Mouse (Mus musculus): ENCODE measurements around the gene Sec16b. TPM values are rescaled to one million over a fixed set of nuclear protein-coding genes. Genes with fewer than 3 reads are reported as not detected.

The Sec16b gene
- 0.93 and 1.2 TPM in 2 replicates for total RNA-seq (2015)
- 0.17 and 0.54 TPM in 2 replicates for total RNA-seq (2017)

- no peak for ATAC-seq (replicated peaks; ENCODE audit: poor library complexity)
Measured at GRCm38 (mm10) chr1:157506522-157506921, at the start of gene Sec16b. TSS of gene Sec16b (plus strand) at chr1:157506728.

- ATAC-seq (replicated peaks; ENCODE audit: poor library complexity) = no peak
Measured at GRCm38 (mm10) chr1:157457789-157458188, 48.7 kb upstream of the Sec16b start.

GRCm38 (mm10) chr1:157458421-157459208 lies 47.9 kb upstream of the Sec16b start, which contains the start of gene Cryzl2:
TSS of gene Cryzl2 (plus strand) at chr1:157458577.
- ATAC-seq (replicated peaks; ENCODE audit: poor library complexity) = peak; percentile 98

- no peak for ATAC-seq (replicated peaks; ENCODE audit: poor library complexity)
Measured at GRCm38 (mm10) chr1:157459904-157460303, 46.6 kb upstream of the Sec16b start.

- no peak for ATAC-seq (replicated peaks; ENCODE audit: poor library complexity)
Measured at GRCm38 (mm10) chr1:157461276-157461675, 45.3 kb upstream of the Sec16b start.

- ATAC-seq (replicated peaks; ENCODE audit: poor library complexity) = no peak
Measured at GRCm38 (mm10) chr1:157462336-157462735, 44.2 kb upstream of the Sec16b start.

- ATAC-seq (replicated peaks; ENCODE audit: poor library complexity) = peak; percentile 54
Measured at GRCm38 (mm10) chr1:157465194-157465593, 41.3 kb upstream of the Sec16b start.

- ATAC-seq (replicated peaks; ENCODE audit: poor library complexity) = no peak
Measured at GRCm38 (mm10) chr1:157467866-157468265, 38.7 kb upstream of the Sec16b start.

GRCm38 (mm10) chr1:157470761-157471386 lies 35.7 kb upstream of the Sec16b start:
- ATAC-seq (replicated peaks; ENCODE audit: poor library complexity) = no peak

- ATAC-seq (replicated peaks; ENCODE audit: poor library complexity) = no peak
Measured at GRCm38 (mm10) chr1:157472716-157473115, 33.8 kb upstream of the Sec16b start.

- no peak for ATAC-seq (replicated peaks; ENCODE audit: poor library complexity)
Measured at GRCm38 (mm10) chr1:157474865-157475264, 31.7 kb upstream of the Sec16b start.

GRCm38 (mm10) chr1:157476231-157476630 lies 30.3 kb upstream of the Sec16b start:
- ATAC-seq (replicated peaks; ENCODE audit: poor library complexity) = no peak

GRCm38 (mm10) chr1:157480090-157480489 lies 26.4 kb upstream of the Sec16b start:
- ATAC-seq (replicated peaks; ENCODE audit: poor library complexity) = peak; percentile 59

GRCm38 (mm10) chr1:157480901-157481300 lies 25.6 kb upstream of the Sec16b start:
- no peak for ATAC-seq (replicated peaks; ENCODE audit: poor library complexity)

- ATAC-seq (replicated peaks; ENCODE audit: poor library complexity) = 0 out of 2 replicates have a peak, but pooled peaks have one; percentile 13
Measured at GRCm38 (mm10) chr1:157481666-157482065, 24.9 kb upstream of the Sec16b start.

GRCm38 (mm10) chr1:157484161-157484560 lies 22.4 kb upstream of the Sec16b start:
- no peak for ATAC-seq (replicated peaks; ENCODE audit: poor library complexity)

- no peak for ATAC-seq (replicated peaks; ENCODE audit: poor library complexity)
Measured at GRCm38 (mm10) chr1:157500657-157501056, 5.9 kb upstream of the Sec16b start.

- no peak for ATAC-seq (replicated peaks; ENCODE audit: poor library complexity)
Measured at GRCm38 (mm10) chr1:157501352-157501945, 5.1 kb upstream of the Sec16b start.

GRCm38 (mm10) chr1:157503071-157503470 lies 3.5 kb upstream of the Sec16b start:
- no peak for ATAC-seq (replicated peaks; ENCODE audit: poor library complexity)

GRCm38 (mm10) chr1:157506995-157507595 lies 567 bp downstream of the Sec16b start:
- no peak for ATAC-seq (replicated peaks; ENCODE audit: poor library complexity)

GRCm38 (mm10) chr1:157507814-157508213 lies 1.3 kb downstream of the Sec16b start:
- no peak for ATAC-seq (replicated peaks; ENCODE audit: poor library complexity)

Measured in megakaryocyte progenitor cell, adult 5-6 weeks (primary cell).